Mouse (Mus musculus) E14TG2a.4 (cell line): Measurements from ENCODE around the gene Olfr1052.
"Not testable (repeated sequence)": the region's sequence is repeated elsewhere in the genome, so short reads cannot be mapped to it uniquely, and the experiment has no call there.

Source experiments
- H3K27me3 ChIP-seq: 2 replicates; pipeline ENCODE4 v1.6.1; 2014; ENCODE audit warnings: low read length, control low read depth; ENCODE audit not compliant: insufficient read depth
- H3K36me3 ChIP-seq: 2 replicates; pipeline ENCODE4 v1.6.1; 2014; ENCODE audit warnings: low read length, control low read depth; ENCODE audit not compliant: insufficient read depth
- H3K4me1 ChIP-seq: replicated peaks from 2 replicates; pipeline ENCODE4 v1.6.1; 2014; ENCODE audit warnings: low read depth, low read length, control low read depth
- H3K4me3 ChIP-seq: replicated peaks from 2 replicates; pipeline ENCODE4 v1.5.1; 2014; ENCODE audit warnings: mild to moderate bottlenecking, low read length
- H3K9me3 ChIP-seq: 2 replicates; pipeline ENCODE4 v1.6.1; 2014; ENCODE audit warnings: low read length, control low read depth
- CTCF ChIP-seq: conservative IDR thresholded peaks from 2 replicates; pipeline ENCODE4 v1.5.1; 2014; ENCODE audit warnings: low read length
- NANOG ChIP-seq: IDR thresholded peaks from 2 replicates; pipeline ENCODE4 v1.6.1; 2014; ENCODE audit warnings: borderline replicate concordance, low read length, mixed read lengths
- POU5F1 ChIP-seq: IDR thresholded peaks from 2 replicates; pipeline ENCODE4 v1.6.1; 2014; ENCODE audit warnings: low read length, borderline replicate concordance

Gene Olfr1052

GRCm38 (mm10) chr2:86292155-86292554 lies at the start of gene Olfr1052:
Olfr1052 (plus strand) TSS chr2:86292455.
- Histone ChIP-seq H3K9me3 (0 out of 2 replicates have a peak, but pooled peaks cover 7% of the 10 kb centered on the region), H3K4me3 (no peak within 1 kb of the TSS), H3K36me3 (no peaks in the 10 kb centered on the region), H3K27me3 (no peaks in the 10 kb centered on the region), H3K4me1 (no peaks in the 10 kb centered on the region)
- TF ChIP-seq NANOG: no peak
- no peak for TF ChIP-seq CTCF
- no peak for TF ChIP-seq POU5F1

GRCm38 (mm10) chr2:86258228-86258627 lies 34.0 kb upstream of the Olfr1052 start, which contains the start of gene Olfr1049:
Olfr1049 (minus strand) TSS chr2:86258328.
- not testable (repeated sequence) for H3K4me1 ChIP-seq, H3K27me3 ChIP-seq, H3K36me3 ChIP-seq, H3K4me3 ChIP-seq
- peaks cover 19% of the 10 kb centered on the region for H3K9me3 ChIP-seq

GRCm38 (mm10) chr2:86278988-86279387 lies 13.3 kb upstream of the Olfr1052 start, which contains the start of gene Olfr1051:
Olfr1051 (minus strand) TSS chr2:86279088.
- not testable (repeated sequence) for H3K4me3 ChIP-seq, H3K36me3 ChIP-seq, H3K4me1 ChIP-seq, H3K9me3 ChIP-seq, H3K27me3 ChIP-seq

GRCm38 (mm10) chr2:86315184-86315583 lies 22.9 kb downstream of the Olfr1052 start, which contains the start of gene Olfr1053:
Olfr1053 (minus strand) TSS chr2:86315284.
- TF ChIP-seq CTCF (no peak), NANOG (no peak), POU5F1 (no peak)
- no peaks in the 10 kb centered on the region for H3K9me3 ChIP-seq

GRCm38 (mm10) chr2:86335333-86335732 lies 43.1 kb downstream of the Olfr1052 start, which contains the start of gene Olfr1054:
Olfr1054 (minus strand) TSS chr2:86335433.
- Histone ChIP-seq H3K27me3 (no peaks in the 10 kb centered on the region), H3K4me1 (no peaks in the 10 kb centered on the region), H3K4me3 (no peak within 1 kb of the TSS), H3K9me3 (peaks cover 12% of the 10 kb centered on the region; the same call in 1 of the 2 replicates), H3K36me3 (no peaks in the 10 kb centered on the region)
- TF ChIP-seq POU5F1: no peak
- TF ChIP-seq NANOG: no peak
- TF ChIP-seq CTCF: no peak

More at GRCm38 (mm10) chr2:86315184-86315583, 22.9 kb downstream of the Olfr1052 start, which contains the start of gene Olfr1053:
- no peak within 1 kb of the TSS for H3K4me3 ChIP-seq
- no peaks in the 10 kb centered on the region for H3K36me3 ChIP-seq
- H3K4me1 ChIP-seq: no peaks in the 10 kb centered on the region
- H3K27me3 ChIP-seq: no peaks in the 10 kb centered on the region
